ENCODE assay signal across 9 mouse cellular contexts in the genomic region with DNA sequence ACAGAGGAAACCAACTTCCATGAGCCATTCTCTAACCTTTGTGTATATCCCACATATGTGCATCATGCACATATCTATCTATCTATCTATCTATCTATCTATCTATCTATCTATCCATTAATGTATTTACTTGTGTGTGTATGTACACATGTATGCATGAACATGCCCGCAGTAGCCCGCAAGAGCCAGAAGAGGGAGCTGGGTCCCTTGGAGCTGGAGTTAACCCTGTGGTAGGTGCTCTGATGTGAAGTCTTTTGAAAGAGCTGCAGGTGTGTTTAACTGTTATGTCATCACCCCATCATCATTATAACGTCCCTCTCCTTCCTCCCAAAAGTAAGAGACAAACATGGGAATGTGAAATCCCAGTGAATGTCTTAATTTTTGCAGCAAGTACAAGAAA.
DNase-seq lines count a peak whose midpoint lies in the region; ATAC-seq and TF ChIP-seq lines count a peak whose summit lies in the region.
"Had no signal": no experiment of that assay in that cellular context is flagged by ENCODE, and none has a peak within 500 bp of the region (broad histone marks: within the 10 kb centered on the region; RNA-seq: fewer than 3 reads in every experiment).

No protein-coding gene starts in this region.

- H3K4me2 ChIP-seq in kidney, embryonic 15.5 days = no peak overlapping the region
- no peak overlapping the region for H3K4me2 ChIP-seq in intestine, embryonic 15.5 days (replicated peaks)
- H3K4me2 ChIP-seq: embryonic facial prominence, embryonic 12.5 days had no signal

- WGBS in kidney, embryonic 15.5 days = 90% methylated on average over 3 of the region's 3 CpGs
- 89% methylated on average over 3 of the region's 3 CpGs for WGBS in thymus, adult 2 months
- WGBS in intestine, embryonic 15.5 days = 83% methylated on average over 3 of the region's 3 CpGs

- H3K27me3 ChIP-seq in kidney, embryonic 15.5 days = no peaks in the 10 kb centered on the region
- no peaks in the 10 kb centered on the region for H3K27me3 ChIP-seq in thymus, adult 2 months (ENCODE audit: control insufficient read depth, insufficient read depth, low read length)
- no peaks in the 10 kb centered on the region for H3K27me3 ChIP-seq in intestine, embryonic 15.5 days (replicated peaks)
- H3K27me3 ChIP-seq: embryonic facial prominence, embryonic 12.5 days had no signal

- no peak overlapping the region for H3K27ac ChIP-seq in kidney, embryonic 15.5 days
- H3K27ac ChIP-seq in thymus, adult 2 months (ENCODE audit: control insufficient read depth, insufficient read depth, low read length) = no peak overlapping the region
- no peak overlapping the region for H3K27ac ChIP-seq in bone marrow macrophage, adult 2 months (ENCODE audit: insufficient read depth, low read depth, low read length)
- no peak overlapping the region for H3K27ac ChIP-seq in intestine, embryonic 15.5 days
- H3K27ac ChIP-seq: embryonic facial prominence, embryonic 12.5 days had no signal

- no peak overlapping the region for H3K9ac ChIP-seq in kidney, embryonic 15.5 days
- no peak overlapping the region for H3K9ac ChIP-seq in intestine, embryonic 15.5 days
- H3K9ac ChIP-seq: embryonic facial prominence, embryonic 12.5 days had no signal

- TF ChIP-seq CTCF in thymus, adult 2 months (IDR thresholded peaks at IDR 0.05; ENCODE audit: borderline replicate concordance, control insufficient read depth, extremely low read depth, insufficient read depth, low read length, poor library complexity) = no peak
- 0 out of 2 replicates have a peak, but pooled peaks have one; percentile 17 for TF ChIP-seq CTCF in bone marrow macrophage, adult 2 months (IDR thresholded peaks at IDR 0.05; ENCODE audit: low read depth, low read length)

- DNase-seq in kidney, adult 8-10 months = peak; percentile 6 to 50
- DNase-seq in thymus, adult 2 months = peak; percentile 26
- DNase-seq in thymus, adult 18-20 months = no peak
- DNase-seq in thymus, postnatal 4 days = peak; percentile 52

- TF ChIP-seq POLR2A in thymus, adult 2 months (IDR thresholded peaks at IDR 0.05; ENCODE audit: control insufficient read depth, extremely low read depth, insufficient read depth, low read length, poor library complexity) = no peak
- no peak for TF ChIP-seq POLR2A in bone marrow macrophage, adult 2 months (IDR thresholded peaks at IDR 0.05; ENCODE audit: borderline replicate concordance, low read depth, low read length)

- no peak overlapping the region for H3K4me3 ChIP-seq in kidney, embryonic 15.5 days (replicated peaks)
- no peak overlapping the region for H3K4me3 ChIP-seq in thymus, adult 2 months (ENCODE audit: control insufficient read depth, insufficient read depth, low read length)
- no peak overlapping the region for H3K4me3 ChIP-seq in bone marrow macrophage, adult 2 months (ENCODE audit: insufficient read depth, low read length)
- H3K4me3 ChIP-seq in intestine, embryonic 15.5 days (replicated peaks) = no peak overlapping the region
- H3K4me3 ChIP-seq: embryonic facial prominence, embryonic 12.5 days had no signal

- no peak for ATAC-seq in kidney, embryonic 15.5 days (replicated peaks; ENCODE audit: low FRiP score)
- ATAC-seq in intestine, embryonic 15.5 days = no peak
- no peak for ATAC-seq in granulocyte monocyte progenitor cell, adult 5-6 weeks (replicated peaks; ENCODE audit: poor library complexity, severe bottlenecking)

- no peaks in the 10 kb centered on the region for H3K9me3 ChIP-seq in kidney, embryonic 15.5 days (replicated peaks)
- H3K9me3 ChIP-seq in intestine, embryonic 15.5 days = no peaks in the 10 kb centered on the region
- H3K9me3 ChIP-seq: embryonic facial prominence, embryonic 12.5 days had no signal

- H3K4me1 ChIP-seq in kidney, embryonic 15.5 days = no peaks in the 10 kb centered on the region
- no peaks in the 10 kb centered on the region for H3K4me1 ChIP-seq in thymus, adult 2 months (replicated peaks; ENCODE audit: control insufficient read depth, insufficient read depth, low read length)
- no peaks in the 10 kb centered on the region for H3K4me1 ChIP-seq in bone marrow macrophage, adult 2 months (ENCODE audit: control insufficient read depth, insufficient read depth, low read length)
- H3K4me1 ChIP-seq in intestine, embryonic 15.5 days (replicated peaks) = no peaks in the 10 kb centered on the region
- H3K4me1 ChIP-seq: embryonic facial prominence, embryonic 12.5 days had no signal

- H3K36me3 ChIP-seq in kidney, embryonic 15.5 days = no peaks in the 10 kb centered on the region
- no peaks in the 10 kb centered on the region for H3K36me3 ChIP-seq in thymus, adult 2 months (ENCODE audit: control insufficient read depth, insufficient read depth, low read length)
- no peaks in the 10 kb centered on the region for H3K36me3 ChIP-seq in intestine, embryonic 15.5 days
- H3K36me3 ChIP-seq: embryonic facial prominence, embryonic 12.5 days had no signal

Comparison
In these comparisons a context has a peak if more than half of its experiments do, and no peak if none do; other contexts are left out.
1. DNase-seq: peak in kidney, adult 8-10 months (2 of 2), thymus, adult 2 months (single experiment) and thymus, postnatal 4 days (single experiment); none in thymus, adult 18-20 months (0 of 2).